Mouse (Mus musculus) stomach, postnatal 0 days (tissue): Measurements from ENCODE around the gene Lilra5. TPM values are rescaled to one million over a fixed set of nuclear protein-coding genes. Genes with fewer than 3 reads are reported as not detected.

ENCODE experiments used
- ATAC-seq: fragments of 200-750 bp; cut with Nextera tagmentation; 2 replicates; pipeline ENCODE4 v1.8.0; 2017; ENCODE audit not compliant: low FRiP score, low TSS enrichment
- DNase-seq: peaks from one replicate; pipeline ENCODE4 v3.0.0-alpha.2; 2016; ENCODE audit warnings: low spot score
- H3K27ac ChIP-seq: fragments of 300-500 bp; sonication (generic); replicated peaks from 2 replicates; pipeline ENCODE4 v1.5.1; 2014; ENCODE audit warnings: mild to moderate bottlenecking, control low read depth
- H3K27me3 ChIP-seq: fragments of 300-500 bp; sonication (generic); 2 replicates; pipeline ENCODE4 v1.6.1; 2014; ENCODE audit warnings: low read length; ENCODE audit not compliant: control insufficient read depth, insufficient read depth
- H3K36me3 ChIP-seq: fragments of 300-500 bp; sonication (generic); 2 replicates; pipeline ENCODE4 v1.6.1; 2014; ENCODE audit warnings: low read length, mixed read lengths; ENCODE audit not compliant: control insufficient read depth, insufficient read depth
- H3K4me1 ChIP-seq: fragments of 300-500 bp; sonication (generic); replicated peaks from 2 replicates; pipeline ENCODE4 v1.6.1; 2014; ENCODE audit warnings: antibody characterized with exemption; ENCODE audit not compliant: control insufficient read depth, insufficient read depth
- H3K4me2 ChIP-seq: fragments of 300-500 bp; sonication (generic); replicated peaks from 2 replicates; pipeline ENCODE4 v1.6.1; 2014; ENCODE audit warnings: low read depth, mild to moderate bottlenecking, control low read depth, moderate library complexity
- H3K4me3 ChIP-seq: fragments of 300-500 bp; sonication (generic); 2 replicates; pipeline ENCODE4 v1.5.1; 2014; ENCODE audit warnings: low read depth, low read length, control low read depth
- H3K9ac ChIP-seq: fragments of 300-500 bp; sonication (generic); 2 replicates; pipeline ENCODE4 v1.6.1; 2014; ENCODE audit warnings: mild to moderate bottlenecking, low read length, control low read depth, mixed read lengths
- H3K9me3 ChIP-seq: fragments of 300-500 bp; sonication (generic); 2 replicates; pipeline ENCODE4 v1.6.1; 2016; ENCODE audit warnings: low read length; ENCODE audit not compliant: control insufficient read depth
- CTCF ChIP-seq: IDR thresholded peaks from 2 replicates; pipeline ENCODE4 v1.5.1; 2016; ENCODE audit warnings: antibody characterized with exemption, low read depth, mild to moderate bottlenecking, moderate library complexity
- EP300 ChIP-seq: optimal IDR thresholded peaks from 2 replicates; pipeline ENCODE3; 2016; ENCODE audit warnings: antibody characterized with exemption
- WGBS: fragments of 180-500 bp; shearing (Covaris S2); extraction: QIAGEN DNeasy Blood & Tissue Kit; methylation state at CpG from one replicate; pipeline ENCODE4 v1.1.7; 2014; 5-methylcytosine and 5-hydroxymethylcytosine counted together
- polyA plus RNA-seq: library from polyadenylated mRNA; unstranded; fragments of >200 nt; fragmentation: Nextera tagmentation; extraction: Ambion mirVana; gene quantifications from 2 replicates; pipeline ENCODE4 v1.2.1, GENCODE M21; 2015

Lilra5 gene
- polyA plus RNA-seq, 1 experiment from 2014 or later, result 0.39 TPM

- DNase-seq, result no peak
- no peaks in the 10 kb centered on the region for H3K27me3 ChIP-seq
- H3K4me1 ChIP-seq, result no peaks in the 10 kb centered on the region
- WGBS, result 73% methylated on average over 5 of the region's 5 CpGs
- no peaks in the 10 kb centered on the region for H3K36me3 ChIP-seq
- H3K4me3 ChIP-seq, result no peak overlapping the region
- no peak overlapping the region for H3K9ac ChIP-seq
- H3K4me2 ChIP-seq, result no peak overlapping the region
- H3K9me3 ChIP-seq, result no peaks in the 10 kb centered on the region
- TF ChIP-seq CTCF (no peak), EP300 (no peak)
- no peak overlapping the region for H3K27ac ChIP-seq
- no peak for ATAC-seq
Measured at GRCm38 (mm10) chr7:4292638-4293037, 55.1 kb downstream of the Lilra5 start.

Other genes with a start within 250 kb of the Lilra5 start
- gene Lair1, start 174.6 kb upstream of the Lilra5 start, polyA plus RNA-seq, result 1.5 and 3.0 TPM in 2 replicates
- 4.1 and 4.3 TPM in 2 replicates for gene Ttyh1, start 118.3 kb upstream of the Lilra5 start, polyA plus RNA-seq
- 14.7 and 20.1 TPM in 2 replicates for gene Leng8, start 100.7 kb upstream of the Lilra5 start, polyA plus RNA-seq
- 7.4 and 8.5 TPM in 2 replicates for gene Leng9, start 87.4 kb upstream of the Lilra5 start, polyA plus RNA-seq
- gene Cdc42ep5, start 72.9 kb upstream of the Lilra5 start, polyA plus RNA-seq, result 119 and 121 TPM in 2 replicates
- gene Ncr1, start 100.0 kb downstream of the Lilra5 start, polyA plus RNA-seq, result 0.08 TPM in 1 of 2 replicates, not detected in the other
- gene Gp6, start 160.0 kb downstream of the Lilra5 start, polyA plus RNA-seq, result 0.01 TPM in 1 of 2 replicates, not detected in the other
- 29.0 and 30.0 TPM in 2 replicates for gene Rdh13, start 207.9 kb downstream of the Lilra5 start, polyA plus RNA-seq
- 25.2 and 33.3 TPM in 2 replicates for gene Eps8l1, start 222.9 kb downstream of the Lilra5 start, polyA plus RNA-seq